Mouse (Mus musculus): ENCODE measurements around the gene Mettl18. TPM values are rescaled to one million over a fixed set of nuclear protein-coding genes. Genes with fewer than 3 reads are reported as not detected.
A peak's percentile ranks its signal among the peaks of the same experiment; 100 is the strongest.

Mettl18 gene
- polyA plus RNA-seq (2015; fragmentation: Nextera tagmentation; extraction: Ambion mirVana) = 10.5 and 11.0 TPM in 2 replicates

GRCm38 (mm10) chr1:163994721-163995608, at the start of gene Mettl18, which contains the start of gene BC055324:
Mettl18 (plus strand) TSS chr1:163994889.
BC055324 (minus strand) TSS chr1:163994796.
- WGBS = 2% methylated on average over 43 of the region's 43 CpGs
- Histone ChIP-seq H3K4me2 (ENCODE audit: low read depth, low read length) (peak within 1 kb of the TSS; percentile 78), H3K27ac (ENCODE audit: low read length) (peak within 1 kb of the TSS; percentile 86)

GRCm38 (mm10) chr1:163953396-163953795, 41.3 kb upstream of the Mettl18 start:
- H3K4me3 ChIP-seq (ENCODE audit: low read length) = no peak overlapping the region
- H3K9me3 ChIP-seq (ENCODE audit: control insufficient read depth, low read length) = no peaks in the 10 kb centered on the region
- no peak overlapping the region for H3K27ac ChIP-seq (ENCODE audit: low read length)
- H3K4me1 ChIP-seq (replicated peaks; ENCODE audit: control insufficient read depth, insufficient read depth, low read length) = no peaks in the 10 kb centered on the region
- H3K9ac ChIP-seq (ENCODE audit: low read length) = no peak overlapping the region
- no peak overlapping the region for H3K4me2 ChIP-seq (ENCODE audit: low read depth, low read length)
- no peak for ATAC-seq (ENCODE audit: low read depth)
- no peaks in the 10 kb centered on the region for H3K27me3 ChIP-seq (ENCODE audit: control insufficient read depth, insufficient read depth, low read depth, low read length)
- 86% methylated on average over 2 of the region's 2 CpGs for WGBS
- H3K36me3 ChIP-seq (ENCODE audit: control insufficient read depth, insufficient read depth, low read length) = peaks cover 34% of the 10 kb centered on the region

More at GRCm38 (mm10) chr1:163994721-163995608, at the start of gene Mettl18, which contains the start of gene BC055324:
- ATAC-seq (ENCODE audit: low read depth) = peak; percentile 99
- H3K9me3 ChIP-seq (ENCODE audit: control insufficient read depth, low read length) = no peaks in the 10 kb centered on the region
- H3K36me3 ChIP-seq (ENCODE audit: control insufficient read depth, insufficient read depth, low read length) = no peaks in the 10 kb centered on the region
- peaks cover 4% of the 10 kb centered on the region; the same call in 1 of the 2 replicates for H3K4me1 ChIP-seq (replicated peaks; ENCODE audit: control insufficient read depth, insufficient read depth, low read length)
- H3K4me3 ChIP-seq (ENCODE audit: low read length) = peak within 1 kb of the TSS; percentile 65
- H3K27me3 ChIP-seq (ENCODE audit: control insufficient read depth, insufficient read depth, low read depth, low read length) = no peaks in the 10 kb centered on the region
- H3K9ac ChIP-seq (ENCODE audit: low read length) = peak within 1 kb of the TSS; percentile 89

DNA sequence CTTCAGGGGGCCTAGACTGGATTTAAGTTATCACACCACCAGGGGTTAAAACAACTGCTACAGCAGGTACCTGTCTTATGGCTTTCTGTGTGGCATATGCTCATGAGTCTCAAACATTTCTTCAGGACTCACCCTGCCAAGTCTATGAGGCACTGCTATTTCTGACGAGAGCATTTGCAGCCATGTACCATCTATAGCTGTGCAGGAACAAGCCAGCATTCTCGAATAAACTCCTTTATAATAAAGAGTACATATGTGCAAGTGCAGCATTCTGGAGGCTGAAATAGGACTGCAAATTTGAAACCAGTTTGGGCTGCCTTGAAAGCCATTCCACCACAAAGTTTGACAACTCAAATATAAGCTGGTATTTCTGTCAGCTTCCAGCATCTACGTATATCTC, 36.7 kb upstream of the Mettl18 start:
- Histone ChIP-seq H3K4me2 (ENCODE audit: low read depth, low read length) (no peak overlapping the region), H3K9me3 (ENCODE audit: control insufficient read depth, low read length) (no peaks in the 10 kb centered on the region), H3K9ac (ENCODE audit: low read length) (no peak overlapping the region), H3K27ac (ENCODE audit: low read length) (no peak overlapping the region), H3K4me3 (ENCODE audit: low read length) (no peak overlapping the region), H3K36me3 (ENCODE audit: control insufficient read depth, insufficient read depth, low read length) (peaks cover 18% of the 10 kb centered on the region), H3K27me3 (ENCODE audit: control insufficient read depth, insufficient read depth, low read depth, low read length) (no peaks in the 10 kb centered on the region), H3K4me1 (replicated peaks; ENCODE audit: control insufficient read depth, insufficient read depth, low read length) (no peaks in the 10 kb centered on the region)
- ATAC-seq (ENCODE audit: low read depth) = no peak
- 84% methylated on average over 3 of the region's 3 CpGs for WGBS

- Histone ChIP-seq H3K9me3 (ENCODE audit: control insufficient read depth, low read length) (no peaks in the 10 kb centered on the region), H3K4me2 (ENCODE audit: low read depth, low read length) (no peak overlapping the region), H3K4me3 (ENCODE audit: low read length) (no peak overlapping the region), H3K4me1 (replicated peaks; ENCODE audit: control insufficient read depth, insufficient read depth, low read length) (no peaks in the 10 kb centered on the region), H3K27me3 (ENCODE audit: control insufficient read depth, insufficient read depth, low read depth, low read length) (no peaks in the 10 kb centered on the region), H3K27ac (ENCODE audit: low read length) (no peak overlapping the region), H3K36me3 (ENCODE audit: control insufficient read depth, insufficient read depth, low read length) (peaks cover 13% of the 10 kb centered on the region), H3K9ac (ENCODE audit: low read length) (no peak overlapping the region)
- WGBS = 86% methylated on average over 10 of the region's 10 CpGs
- ATAC-seq (ENCODE audit: low read depth) = no peak
Measured at GRCm38 (mm10) chr1:163964008-163964689, 30.5 kb upstream of the Mettl18 start.

- H3K9me3 ChIP-seq (ENCODE audit: control insufficient read depth, low read length) = no peaks in the 10 kb centered on the region
- WGBS = 66% methylated on average over 1 of the region's 1 CpGs
- no peak overlapping the region for H3K4me3 ChIP-seq (ENCODE audit: low read length)
- no peak overlapping the region for H3K27ac ChIP-seq (ENCODE audit: low read length)
- H3K36me3 ChIP-seq (ENCODE audit: control insufficient read depth, insufficient read depth, low read length) = peaks cover 4% of the 10 kb centered on the region; the same call in 1 of the 2 replicates
- H3K27me3 ChIP-seq (ENCODE audit: control insufficient read depth, insufficient read depth, low read depth, low read length) = no peaks in the 10 kb centered on the region
- H3K4me2 ChIP-seq (ENCODE audit: low read depth, low read length) = no peak overlapping the region
- no peaks in the 10 kb centered on the region for H3K4me1 ChIP-seq (replicated peaks; ENCODE audit: control insufficient read depth, insufficient read depth, low read length)
- no peak overlapping the region for H3K9ac ChIP-seq (ENCODE audit: low read length)
- no peak for ATAC-seq (ENCODE audit: low read depth)
Measured at GRCm38 (mm10) chr1:163974471-163974870, 20.2 kb upstream of the Mettl18 start.

DNA sequence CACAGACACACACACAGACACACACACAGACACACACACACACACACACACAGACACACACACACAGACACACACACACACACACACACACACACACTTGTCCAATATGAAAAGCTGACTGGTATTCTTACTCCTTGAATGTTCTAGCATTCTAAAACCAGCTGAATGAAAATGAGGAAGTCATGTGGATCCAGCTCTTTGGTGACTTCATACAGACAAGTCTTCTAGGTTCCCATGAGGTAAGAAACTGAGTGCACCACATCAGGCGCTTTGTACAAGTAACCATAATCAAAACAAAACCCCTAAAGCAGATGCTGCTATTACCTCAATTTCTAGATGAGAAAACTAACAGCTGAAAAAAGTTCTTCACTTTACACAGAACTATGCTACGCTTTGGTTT, 19.6 kb upstream of the Mettl18 start:
- no peak for ATAC-seq (ENCODE audit: low read depth)
- Histone ChIP-seq H3K27me3 (ENCODE audit: control insufficient read depth, insufficient read depth, low read depth, low read length) (no peaks in the 10 kb centered on the region), H3K4me1 (replicated peaks; ENCODE audit: control insufficient read depth, insufficient read depth, low read length) (no peaks in the 10 kb centered on the region), H3K9ac (ENCODE audit: low read length) (no peak overlapping the region), H3K27ac (ENCODE audit: low read length) (no peak overlapping the region), H3K36me3 (ENCODE audit: control insufficient read depth, insufficient read depth, low read length) (peaks cover 4% of the 10 kb centered on the region; the same call in 1 of the 2 replicates), H3K4me3 (ENCODE audit: low read length) (no peak overlapping the region), H3K4me2 (ENCODE audit: low read depth, low read length) (no peak overlapping the region), H3K9me3 (ENCODE audit: control insufficient read depth, low read length) (no peaks in the 10 kb centered on the region)
- 97% methylated on average over 2 of the region's 2 CpGs for WGBS

GRCm38 (mm10) chr1:163976515-163976914, 18.2 kb upstream of the Mettl18 start:
- H3K27ac ChIP-seq (ENCODE audit: low read length) = no peak overlapping the region
- peaks cover 5% of the 10 kb centered on the region for H3K36me3 ChIP-seq (ENCODE audit: control insufficient read depth, insufficient read depth, low read length)
- WGBS = 90% methylated on average over 1 of the region's 1 CpGs
- no peak overlapping the region for H3K4me2 ChIP-seq (ENCODE audit: low read depth, low read length)
- ATAC-seq (ENCODE audit: low read depth) = no peak
- H3K9me3 ChIP-seq (ENCODE audit: control insufficient read depth, low read length) = no peaks in the 10 kb centered on the region
- no peaks in the 10 kb centered on the region for H3K27me3 ChIP-seq (ENCODE audit: control insufficient read depth, insufficient read depth, low read depth, low read length)
- no peaks in the 10 kb centered on the region for H3K4me1 ChIP-seq (replicated peaks; ENCODE audit: control insufficient read depth, insufficient read depth, low read length)
- no peak overlapping the region for H3K9ac ChIP-seq (ENCODE audit: low read length)
- no peak overlapping the region for H3K4me3 ChIP-seq (ENCODE audit: low read length)

DNA sequence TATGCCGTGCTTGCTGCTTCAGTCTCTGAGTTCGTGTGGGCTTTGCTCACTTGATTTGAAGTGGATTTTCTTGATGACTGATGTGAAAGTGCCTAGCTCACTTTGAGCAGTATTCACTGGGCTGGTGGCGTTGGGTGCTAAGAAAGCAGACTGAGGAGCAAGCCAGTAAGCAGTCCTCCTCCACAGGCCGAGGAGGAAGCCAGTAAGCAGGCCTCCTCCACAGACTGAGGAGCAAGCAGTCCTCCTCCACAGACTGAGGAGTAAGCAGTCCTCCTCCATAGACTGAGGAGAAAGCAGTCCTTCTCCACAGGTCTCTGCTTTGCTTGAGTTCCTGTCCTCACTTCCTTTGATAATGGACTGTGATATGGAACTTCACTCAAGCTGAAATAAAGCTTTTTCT, 2.3 kb upstream of the Mettl18 start:
- Histone ChIP-seq H3K4me2 (ENCODE audit: low read depth, low read length) (no peak overlapping the region), H3K4me1 (replicated peaks; ENCODE audit: control insufficient read depth, insufficient read depth, low read length) (peaks cover 4% of the 10 kb centered on the region; the same call in 1 of the 2 replicates), H3K27ac (ENCODE audit: low read length) (no peak overlapping the region), H3K36me3 (ENCODE audit: control insufficient read depth, insufficient read depth, low read length) (no peaks in the 10 kb centered on the region), H3K9ac (ENCODE audit: low read length) (no peak overlapping the region), H3K27me3 (ENCODE audit: control insufficient read depth, insufficient read depth, low read depth, low read length) (no peaks in the 10 kb centered on the region), H3K4me3 (ENCODE audit: low read length) (no peak overlapping the region), H3K9me3 (ENCODE audit: control insufficient read depth, low read length) (no peaks in the 10 kb centered on the region)
- no peak for ATAC-seq (ENCODE audit: low read depth)
- WGBS = 75% methylated on average over 4 of the region's 4 CpGs

- Histone ChIP-seq H3K4me1 (replicated peaks; ENCODE audit: control insufficient read depth, insufficient read depth, low read length) (peaks cover 4% of the 10 kb centered on the region; the same call in 1 of the 2 replicates), H3K4me2 (ENCODE audit: low read depth, low read length) (peak overlapping the region; percentile 65), H3K9ac (ENCODE audit: low read length) (peak overlapping the region; percentile 89), H3K4me3 (ENCODE audit: low read length) (peak overlapping the region; percentile 65), H3K36me3 (ENCODE audit: control insufficient read depth, insufficient read depth, low read length) (no peaks in the 10 kb centered on the region), H3K9me3 (ENCODE audit: control insufficient read depth, low read length) (no peaks in the 10 kb centered on the region), H3K27me3 (ENCODE audit: control insufficient read depth, insufficient read depth, low read depth, low read length) (no peaks in the 10 kb centered on the region), H3K27ac (ENCODE audit: low read length) (peak overlapping the region; percentile 25; the same call in 1 of the 2 replicates)
- under 1% methylated on average over 38 of the region's 38 CpGs for WGBS
- ATAC-seq (ENCODE audit: low read depth) = peak; percentile 75
Measured at GRCm38 (mm10) chr1:163994173-163994720, 442 bp upstream of the Mettl18 start.
